Mouse (Mus musculus) retina, embryonic 14.5 days (tissue): Measurements from ENCODE around the gene Gm8897.
"Not testable (repeated sequence)": the region's sequence is repeated elsewhere in the genome, so short reads cannot be mapped to it uniquely, and the experiment has no call there.

Source experiments
- DNase-seq: peaks from one replicate; pipeline ENCODE4 v3.0.0-alpha.2; 2015; ENCODE audit warnings: low spot score

The Gm8897 gene

GRCm38 (mm10) chr5:11416118-11416517 lies at the start of gene Gm8897:
Gene Gm8897 (plus strand): TSS chr5:11416418.
- DNase-seq = not testable (repeated sequence)

GRCm38 (mm10) chr5:11416691-11417090 lies 473 bp downstream of the Gm8897 start:
- not testable (repeated sequence) for DNase-seq
